Mouse (Mus musculus): ENCODE measurements around the gene Slirp.

Gene Slirp

GRCm38 (mm10) chr12:87443700-87444122 lies at the start of gene Slirp, which contains the start of gene Alkbh1:
Slirp (plus strand) TSS chr12:87443896.
Alkbh1 (minus strand) TSS chr12:87444017.
- DNase-seq, result peak; percentile 97

- no peak for DNase-seq
These were observed 49.4 kb upstream of the Slirp start for GRCm38 (mm10) chr12:87394316-87394715.

DNA sequence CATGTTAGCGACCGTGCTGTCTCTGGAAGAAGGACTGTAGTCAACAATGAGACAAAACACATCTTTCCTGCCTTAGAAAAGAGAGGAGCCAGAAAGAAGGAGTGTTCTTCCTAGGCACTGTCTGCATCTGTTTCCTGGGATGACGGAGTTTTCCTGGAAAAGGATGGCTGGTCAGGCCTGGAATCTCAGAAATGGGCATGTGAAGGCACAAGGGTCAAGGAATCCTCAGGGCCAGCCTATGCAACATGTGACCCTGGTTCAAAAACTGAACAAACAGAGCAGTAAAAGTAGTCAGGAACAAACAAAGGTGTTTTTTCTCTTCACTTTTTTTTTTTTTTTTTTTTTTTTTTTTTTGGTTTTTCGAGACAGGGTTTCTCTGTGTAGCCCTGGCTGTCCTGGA lies 46.6 kb upstream of the Slirp start:
- DNase-seq, result no peak

DNA sequence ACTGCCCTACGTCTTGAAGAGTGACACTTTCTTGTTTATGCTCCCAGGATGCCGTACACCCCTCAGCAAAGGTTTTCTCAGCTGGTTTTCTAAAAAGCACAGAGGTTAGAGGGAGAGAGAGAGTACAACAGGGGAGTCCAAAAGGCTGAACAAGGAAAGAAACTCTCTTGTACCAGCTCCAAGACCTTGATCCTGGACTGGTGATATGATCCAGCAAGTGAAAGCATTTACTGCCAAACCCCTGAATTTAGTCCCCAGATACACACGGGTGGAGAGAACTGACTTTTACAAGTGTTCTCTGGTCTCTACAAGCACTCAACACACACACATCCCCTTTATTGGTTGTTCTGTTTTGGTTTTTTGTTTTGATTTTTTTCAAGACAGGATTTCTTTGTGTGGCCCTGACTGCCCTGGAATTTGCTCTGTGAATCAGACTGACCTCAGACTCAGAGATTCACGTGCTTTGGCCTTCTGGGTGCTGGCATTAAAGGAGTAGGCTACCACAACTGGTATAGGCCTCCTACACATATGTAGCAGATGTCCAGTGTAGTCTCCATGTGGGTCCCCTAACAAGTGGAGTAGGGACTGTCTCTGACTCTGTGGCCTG lies 45.8 kb upstream of the Slirp start:
- no peak for DNase-seq

- no peak for DNase-seq
These were observed 44.4 kb upstream of the Slirp start for GRCm38 (mm10) chr12:87399119-87399819.

- DNase-seq, result no peak
These were observed 41.8 kb upstream of the Slirp start for GRCm38 (mm10) chr12:87401883-87402282.

DNA sequence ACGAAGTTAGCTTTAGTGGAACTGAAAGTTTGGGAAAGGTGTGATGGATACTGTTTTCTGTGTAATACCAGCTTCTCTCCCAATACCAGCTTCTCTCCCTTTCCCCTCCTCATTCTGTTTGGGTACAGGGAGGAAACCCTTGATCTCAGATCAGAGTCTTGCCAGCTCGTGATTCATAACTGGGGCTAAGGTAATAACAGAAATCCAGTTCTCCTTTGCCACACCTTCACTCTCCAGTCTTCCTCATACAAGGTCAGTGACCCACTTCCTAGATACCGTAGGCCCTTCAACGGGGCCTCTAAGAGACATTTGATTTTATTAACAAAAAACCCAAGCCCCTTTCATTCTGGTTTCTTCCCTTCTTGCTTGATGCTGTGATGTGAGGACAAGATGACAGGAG lies 38.5 kb upstream of the Slirp start:
- DNase-seq, result no peak

DNA sequence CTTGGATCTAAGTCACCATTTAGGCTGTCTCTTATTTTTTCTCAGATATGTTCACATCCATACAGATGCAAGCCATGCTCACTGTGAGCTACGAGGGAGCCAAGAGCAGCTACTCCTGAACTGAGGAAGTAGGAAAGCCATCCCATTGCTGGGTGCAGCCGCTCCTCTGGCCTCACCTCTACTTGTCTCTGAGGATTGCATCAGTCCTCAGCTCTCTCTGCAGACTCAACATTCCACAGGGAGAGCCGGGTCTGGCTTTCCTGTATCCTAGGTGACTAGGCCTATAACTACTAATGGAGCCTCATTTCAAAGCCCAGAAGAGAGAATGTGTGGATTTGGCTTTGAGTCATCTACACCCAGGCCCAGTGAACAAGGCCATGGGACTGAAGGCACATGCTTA lies 38.0 kb upstream of the Slirp start:
- no peak for DNase-seq

DNA sequence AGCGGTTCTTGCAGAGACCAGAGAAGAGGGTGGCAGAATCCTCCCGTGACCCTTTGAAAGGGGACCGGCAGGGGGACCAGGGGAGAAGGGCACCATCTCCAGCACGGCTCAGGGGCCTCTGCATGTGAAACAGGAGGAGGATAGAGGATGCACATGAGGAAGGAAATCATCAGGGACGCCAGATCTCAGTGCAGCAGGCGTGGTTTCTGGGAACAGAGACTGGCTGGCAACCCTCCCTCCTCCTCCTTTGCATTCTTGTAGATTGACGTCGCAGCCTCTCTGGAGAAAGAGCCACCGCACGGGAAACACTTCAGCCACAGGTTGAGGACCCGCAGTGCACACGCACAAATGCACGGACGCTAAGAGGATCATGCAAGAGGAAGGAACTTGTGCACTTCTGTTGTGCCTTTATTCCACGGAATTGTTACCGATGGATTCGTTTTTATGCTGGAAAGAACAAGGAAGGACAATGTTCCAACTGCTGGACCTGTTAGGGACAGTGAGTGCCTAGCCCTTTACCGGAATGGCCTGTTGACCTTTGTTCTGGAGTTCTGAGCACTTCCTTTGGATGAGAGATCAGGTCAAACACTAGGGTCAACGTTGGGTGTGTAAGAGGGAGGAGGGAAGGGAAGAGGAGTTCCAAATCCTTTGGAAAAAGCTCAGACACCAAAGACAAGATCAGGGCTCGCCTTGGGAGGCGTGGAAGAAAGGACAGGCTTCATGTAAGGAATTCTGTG lies 35.7 kb upstream of the Slirp start:
- peak; percentile 52 for DNase-seq

- DNase-seq, result no peak
These were observed 34.6 kb upstream of the Slirp start for GRCm38 (mm10) chr12:87409123-87409522.

GRCm38 (mm10) chr12:87410999-87411398 lies 32.7 kb upstream of the Slirp start:
- no peak for DNase-seq

DNA sequence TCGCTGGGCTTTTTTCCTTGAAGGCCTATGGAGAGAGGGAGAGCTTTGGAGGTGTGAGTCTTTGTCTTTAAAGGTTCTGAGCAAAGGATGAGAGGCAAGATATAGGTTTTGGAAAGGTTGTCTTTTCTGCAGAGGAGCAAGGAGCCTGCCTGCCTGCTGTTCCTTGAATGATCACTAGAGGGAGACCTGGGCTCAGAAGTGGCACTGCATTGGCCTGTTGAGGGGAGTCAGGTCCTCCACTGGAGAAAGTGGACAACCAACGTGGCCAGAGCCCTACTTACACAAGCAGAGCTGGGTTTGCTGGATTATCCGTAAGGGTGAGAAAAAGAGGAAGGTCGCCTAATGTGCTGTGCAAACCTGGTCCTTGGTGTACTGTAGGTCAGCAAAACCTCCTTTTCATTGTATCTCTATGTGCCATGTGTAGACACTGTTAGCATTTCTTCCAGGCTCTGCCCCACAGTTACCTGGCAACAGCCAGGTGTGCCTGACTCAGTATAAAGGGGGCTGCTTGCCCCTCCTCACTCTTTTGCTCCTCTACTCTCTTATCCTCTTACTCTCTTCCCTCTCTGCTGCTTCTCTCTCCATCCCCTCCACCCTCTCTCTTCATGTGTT lies 30.4 kb upstream of the Slirp start:
- peak; percentile 83 for DNase-seq

DNA sequence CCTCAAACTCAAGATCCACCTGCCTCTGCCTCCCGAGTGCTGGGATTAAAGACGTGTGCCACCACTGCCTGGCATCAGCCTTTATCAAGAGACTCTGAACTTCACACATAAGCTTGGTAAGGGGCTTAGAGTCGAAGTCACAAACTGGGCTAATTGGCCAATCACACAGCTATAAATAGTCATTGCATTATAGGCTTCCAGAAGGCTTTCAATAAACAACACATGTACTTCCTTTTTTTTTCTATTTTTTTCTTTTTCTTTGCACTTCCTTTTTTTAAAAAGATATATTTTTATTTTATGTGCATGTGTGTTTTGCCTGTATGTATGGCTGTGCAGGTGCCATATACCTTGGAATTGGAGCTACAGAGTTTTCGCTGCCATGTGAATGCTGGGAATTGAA lies 28.3 kb upstream of the Slirp start:
- no peak for DNase-seq

GRCm38 (mm10) chr12:87416690-87417089 lies 27.0 kb upstream of the Slirp start:
- peak; percentile 69 for DNase-seq

DNA sequence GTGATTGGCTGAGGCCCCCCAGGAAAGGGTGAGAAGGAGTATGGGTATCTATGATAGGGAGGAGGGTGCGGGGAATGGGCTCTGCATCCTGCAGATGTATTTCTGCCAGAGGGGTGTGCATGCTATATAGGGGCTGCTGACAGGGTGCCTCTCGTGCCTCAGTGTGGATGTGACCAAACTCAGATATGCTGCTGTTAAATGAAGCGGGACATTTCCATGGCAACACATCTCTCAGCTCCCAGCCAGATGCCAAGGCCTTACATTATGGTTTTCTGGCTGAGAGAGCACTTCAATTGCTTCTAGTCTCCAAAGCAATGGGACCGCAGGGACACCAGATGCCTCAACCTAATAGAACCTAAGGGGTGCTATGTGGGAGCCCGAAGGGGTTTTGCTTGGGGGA lies 24.8 kb upstream of the Slirp start:
- DNase-seq, result peak; percentile 93

- no peak for DNase-seq
These were observed 23.7 kb upstream of the Slirp start for GRCm38 (mm10) chr12:87419974-87420485.

DNA sequence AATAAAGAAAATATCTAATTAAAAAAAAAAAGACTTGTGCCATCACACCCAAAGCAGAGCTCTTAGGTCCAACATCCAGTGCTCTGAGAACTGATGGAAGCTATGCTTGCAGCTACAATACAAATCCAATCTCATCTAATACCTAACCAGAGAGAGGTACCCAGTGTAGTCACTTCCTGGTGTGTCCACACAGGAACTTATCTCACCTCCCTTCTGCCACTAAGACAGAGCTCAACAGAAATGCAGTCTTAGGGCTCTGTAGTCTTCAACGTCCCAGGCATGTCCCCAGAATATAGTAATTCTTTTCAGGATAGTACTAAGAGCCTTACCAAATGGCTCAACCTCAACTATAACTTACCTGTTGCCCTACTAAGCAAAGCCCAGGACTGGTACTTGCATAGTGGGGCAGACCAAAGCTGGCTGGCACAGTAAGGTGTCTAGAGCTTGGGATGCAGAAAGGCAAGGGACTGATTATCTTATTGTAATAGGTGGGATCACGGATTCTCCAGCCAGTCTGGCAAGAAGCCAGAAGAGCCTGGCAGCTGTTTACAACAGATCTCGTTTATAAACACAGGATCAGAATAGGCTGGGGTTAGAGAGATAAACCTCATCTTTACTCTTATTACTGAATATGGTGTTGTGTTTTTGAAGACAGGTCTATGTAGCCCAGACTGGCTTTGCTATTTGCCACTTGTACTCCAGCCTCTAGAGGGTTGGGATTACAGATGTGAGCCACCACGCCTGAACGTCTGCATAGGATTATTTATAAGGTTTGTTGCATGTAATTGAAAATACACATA lies 21.8 kb upstream of the Slirp start:
- DNase-seq, result peak; percentile 43

GRCm38 (mm10) chr12:87423700-87424099 lies 20.0 kb upstream of the Slirp start:
- no peak for DNase-seq

DNA sequence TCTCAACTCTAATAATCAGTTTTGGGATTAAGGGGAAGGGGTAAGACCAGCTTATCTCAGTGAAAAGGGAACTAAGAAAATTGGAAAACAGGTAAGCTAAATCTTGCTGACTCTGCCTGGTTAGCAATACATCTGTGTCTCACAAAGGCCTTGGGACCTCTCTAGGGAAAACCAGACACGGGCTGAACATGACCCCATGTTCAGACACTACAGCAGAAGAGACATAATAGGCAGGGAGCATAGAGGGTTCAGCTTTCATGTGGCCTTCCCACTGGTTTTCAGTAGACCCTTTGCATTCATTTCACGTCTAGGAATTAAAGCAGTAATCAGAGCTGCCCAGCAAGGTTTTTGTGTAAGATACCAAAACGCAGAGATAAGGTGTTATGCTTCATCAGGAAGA lies 19.2 kb upstream of the Slirp start:
- no peak for DNase-seq

GRCm38 (mm10) chr12:87426354-87427031 lies 17.2 kb upstream of the Slirp start:
- no peak for DNase-seq

DNA sequence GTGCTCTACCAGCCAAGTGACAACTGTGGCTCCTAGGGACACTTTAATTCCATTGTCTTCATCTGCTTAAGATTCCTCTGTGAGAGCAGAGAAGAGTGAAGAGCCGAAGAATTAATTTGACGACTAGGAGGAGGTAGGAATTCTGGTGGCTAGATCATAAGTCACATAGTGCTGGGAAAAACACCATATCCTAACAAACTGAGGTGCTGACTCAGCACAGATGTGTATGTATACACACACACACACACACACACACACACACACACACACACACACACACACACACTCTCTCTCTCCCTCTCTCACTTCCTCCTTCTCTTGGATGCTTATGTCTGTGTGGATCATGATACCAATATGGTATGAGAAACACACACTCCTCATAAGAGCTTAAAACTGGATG lies 15.4 kb upstream of the Slirp start:
- DNase-seq, result no peak

- DNase-seq, result no peak
These were observed 14.8 kb upstream of the Slirp start for GRCm38 (mm10) chr12:87428885-87429284.

Measured in retina, postnatal 1 day (tissue).